Mouse (Mus musculus) WW6 (cell line): ENCODE results near the gene Bgn.

Experiments
- DNase-seq: peaks from one replicate; pipeline ENCODE4 v3.0.0-alpha.2; 2013; ENCODE audit warnings: low read depth, low spot score

Gene Bgn

GRCm38 (mm10) chrX:73483484-73483810 is at the start of gene Bgn:
Bgn (plus strand) TSS chrX:73483602.
- no peak for DNase-seq

GRCm38 (mm10) chrX:73435252-73435651 is 48.1 kb upstream of the Bgn start, which contains the start of gene Trex2:
Trex2 (minus strand) TSS chrX:73435344.
- DNase-seq = no peak

GRCm38 (mm10) chrX:73441428-73441827 is 42.0 kb upstream of the Bgn start:
- DNase-seq = no peak

GRCm38 (mm10) chrX:73451949-73452348 is 31.5 kb upstream of the Bgn start:
- DNase-seq = no peak

- peak; percentile 74 for DNase-seq
Observed at GRCm38 (mm10) chrX:73458877-73459392, 24.5 kb upstream of the Bgn start, which contains the start of gene Haus7. Haus7 (minus strand) TSS chrX:73459044.

GRCm38 (mm10) chrX:73460792-73461191 is 22.6 kb upstream of the Bgn start:
- no peak for DNase-seq

DNA sequence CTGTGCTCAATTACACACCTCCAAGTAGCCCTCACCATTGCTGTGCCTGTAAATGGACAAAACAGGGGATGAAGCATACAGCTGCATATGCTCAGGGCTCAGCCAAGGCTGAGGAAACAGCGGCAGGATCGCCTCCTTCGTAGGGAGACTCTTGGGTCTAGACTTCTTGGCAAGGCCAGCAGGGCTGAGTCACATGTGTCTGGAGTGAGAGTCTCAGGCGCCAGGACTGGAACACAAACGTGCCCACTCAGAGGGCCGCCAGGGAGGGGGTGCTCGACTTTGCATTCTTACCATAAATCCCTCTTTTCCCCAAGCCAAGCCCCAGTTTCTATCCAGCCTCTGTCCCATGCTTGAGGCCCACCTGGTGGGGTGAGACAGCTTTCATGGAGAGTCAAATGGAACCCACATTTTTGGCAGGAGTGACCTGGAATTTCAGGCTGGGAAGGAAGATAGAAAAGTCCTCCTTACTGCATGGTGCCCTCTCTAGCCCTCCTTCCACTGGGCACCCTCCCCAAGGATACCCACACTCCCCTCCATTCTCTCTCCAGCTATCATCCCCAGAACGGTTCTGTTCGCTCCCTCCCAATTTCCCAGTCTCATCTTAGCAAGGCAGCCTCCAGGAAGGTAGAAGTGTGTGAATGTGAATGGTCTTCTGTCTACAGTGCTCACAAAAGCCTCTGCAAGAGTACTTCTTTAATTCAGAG is 17.8 kb upstream of the Bgn start:
- DNase-seq = no peak

- DNase-seq = no peak
Observed at GRCm38 (mm10) chrX:73467446-73468241, 15.8 kb upstream of the Bgn start.

- DNase-seq = no peak
Observed at GRCm38 (mm10) chrX:73468330-73468729, 15.1 kb upstream of the Bgn start.

DNA sequence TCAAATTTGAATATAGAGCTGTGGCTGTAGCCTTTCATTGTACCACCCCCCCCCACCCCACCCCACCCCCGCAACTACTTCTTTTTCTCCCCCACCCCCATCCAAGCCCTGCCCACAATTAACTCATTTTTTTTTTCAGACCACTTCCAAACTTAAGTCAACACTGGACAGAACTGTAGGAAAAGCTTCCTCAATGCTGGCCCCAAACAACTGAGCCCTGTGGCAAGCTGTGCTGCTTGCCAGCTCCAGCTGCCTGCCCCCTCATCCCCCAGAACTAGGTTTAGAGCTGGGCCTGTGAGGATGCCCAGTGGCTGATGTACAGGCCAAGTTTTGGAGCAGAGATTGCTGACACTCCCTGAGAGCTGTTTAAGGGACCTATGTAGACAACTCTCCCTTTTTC is 14.7 kb upstream of the Bgn start:
- DNase-seq = no peak

GRCm38 (mm10) chrX:73471764-73472163 is 11.6 kb upstream of the Bgn start:
- no peak for DNase-seq

DNA sequence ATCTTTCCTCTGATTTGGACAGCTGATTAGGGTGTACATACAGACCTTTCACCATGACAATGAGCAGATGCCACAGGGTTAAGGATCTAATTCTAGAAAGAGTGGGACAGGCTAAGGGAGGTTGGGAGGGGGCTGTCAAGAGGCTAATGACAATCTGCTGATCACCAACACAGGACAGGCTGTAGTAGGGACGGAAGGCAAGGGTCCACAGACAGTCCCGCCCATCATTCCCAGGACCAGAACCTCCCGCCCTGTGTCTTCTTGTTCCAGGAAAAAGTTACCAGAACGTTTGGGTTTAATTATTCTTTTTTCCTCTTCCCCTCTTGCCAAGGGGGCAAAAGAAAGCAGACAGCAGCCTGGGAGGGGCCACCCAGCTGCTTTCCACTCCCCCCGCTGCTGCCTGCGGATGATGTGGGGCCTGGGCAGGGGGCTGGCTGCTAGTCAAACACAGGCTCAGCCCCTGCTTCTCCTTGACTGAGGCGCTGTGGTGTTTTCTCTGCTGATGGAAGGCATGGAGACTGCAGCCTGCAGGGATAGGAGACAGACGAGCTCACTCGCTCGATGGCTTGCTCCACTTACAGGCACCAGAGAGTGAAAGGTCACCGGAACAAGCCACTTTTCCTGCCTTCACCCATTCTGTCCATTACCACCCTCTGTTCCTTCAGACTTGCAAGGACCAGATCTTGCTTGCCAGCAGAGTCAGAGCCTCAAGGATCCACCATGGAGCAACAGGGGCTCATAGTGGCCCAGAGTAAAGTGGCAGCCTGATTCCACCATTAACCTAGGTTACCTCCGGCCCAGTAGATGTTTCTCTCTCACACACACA is 8.8 kb upstream of the Bgn start:
- no peak for DNase-seq

- DNase-seq = no peak
Observed at GRCm38 (mm10) chrX:73475658-73476256, 7.6 kb upstream of the Bgn start.

DNA sequence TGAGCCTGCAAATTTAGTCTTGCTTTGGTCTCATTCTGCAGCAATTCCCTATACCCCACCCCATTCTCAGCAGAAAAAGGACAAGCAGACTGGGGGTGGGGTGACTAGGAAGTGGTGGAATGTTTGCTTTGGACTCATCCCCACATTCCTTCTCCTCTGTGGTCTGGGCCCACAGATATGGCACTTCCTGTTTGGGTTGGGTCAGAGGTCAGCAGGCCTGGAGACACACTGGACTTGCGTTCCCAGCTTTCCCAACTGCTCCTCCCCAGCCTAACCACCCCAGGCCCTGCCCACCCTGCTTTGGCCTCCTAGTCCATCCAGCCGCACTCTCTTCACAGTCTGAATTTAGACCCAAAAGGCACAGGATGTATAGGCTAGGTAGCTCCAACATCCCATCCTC is 6.8 kb upstream of the Bgn start:
- no peak for DNase-seq

DNA sequence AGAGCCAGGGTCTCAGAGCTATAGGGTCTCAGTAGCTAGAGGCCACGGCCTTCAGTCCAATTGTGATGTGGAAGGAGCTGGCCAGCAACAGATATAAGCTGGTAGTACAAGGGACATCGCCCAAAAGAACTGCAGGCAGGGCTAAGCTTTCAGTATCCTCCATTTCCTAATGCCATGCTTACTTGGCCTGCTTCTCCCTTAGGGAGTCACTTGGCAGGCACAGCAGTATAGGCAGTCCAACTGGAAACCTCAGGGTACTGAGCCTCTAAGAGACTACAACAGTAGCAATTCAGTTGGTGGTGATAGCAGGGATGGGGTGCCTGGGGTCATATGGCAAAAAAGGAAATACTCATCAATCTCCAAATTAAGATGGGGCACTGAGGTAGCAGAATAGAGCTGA is 5.9 kb upstream of the Bgn start:
- no peak for DNase-seq

DNA sequence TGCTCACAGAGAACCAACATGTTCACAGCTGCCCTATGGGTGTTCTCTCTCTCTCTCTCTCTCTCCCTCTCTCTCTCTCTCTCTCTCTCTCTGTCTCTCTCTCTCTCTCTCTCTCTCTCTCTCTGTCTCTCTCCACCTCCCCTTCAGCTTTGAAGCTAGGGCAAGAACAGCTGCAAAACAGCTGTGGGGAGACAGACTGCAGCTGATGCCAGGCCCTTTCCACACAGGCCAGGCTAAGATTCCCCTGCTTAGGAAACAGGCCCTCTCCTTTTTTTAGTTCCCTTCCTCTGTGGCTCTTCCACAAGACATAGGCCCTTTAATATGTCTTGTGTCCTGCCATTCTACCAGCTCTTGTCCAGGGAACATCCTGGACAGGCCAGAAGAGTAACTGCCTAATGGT is 3.7 kb upstream of the Bgn start:
- DNase-seq = no peak

GRCm38 (mm10) chrX:73480334-73480733 is 3.1 kb upstream of the Bgn start:
- no peak for DNase-seq

GRCm38 (mm10) chrX:73482643-73483483 is 539 bp upstream of the Bgn start:
- DNase-seq = no peak

GRCm38 (mm10) chrX:73484076-73484475 is 674 bp downstream of the Bgn start:
- no peak for DNase-seq

DNA sequence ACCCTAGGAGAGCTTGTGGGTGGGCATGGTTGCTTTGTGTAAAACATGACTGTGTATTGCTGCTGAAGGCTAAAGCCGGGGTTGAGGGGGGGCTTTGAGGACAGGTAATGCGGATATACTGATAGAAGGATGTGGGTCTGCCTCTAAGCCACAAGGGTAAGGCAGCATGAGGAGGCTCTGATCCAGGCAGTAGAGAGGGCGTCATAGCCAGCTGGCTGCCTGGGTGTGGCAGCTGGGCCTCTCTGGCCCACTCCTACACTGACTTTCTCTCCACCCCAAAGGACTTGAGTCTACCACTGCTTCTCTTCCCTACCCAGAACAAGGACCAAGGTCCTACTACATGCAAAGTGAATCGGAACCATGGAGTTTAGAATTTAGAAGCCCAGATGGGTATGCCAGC is 1.5 kb downstream of the Bgn start:
- no peak for DNase-seq

DNA sequence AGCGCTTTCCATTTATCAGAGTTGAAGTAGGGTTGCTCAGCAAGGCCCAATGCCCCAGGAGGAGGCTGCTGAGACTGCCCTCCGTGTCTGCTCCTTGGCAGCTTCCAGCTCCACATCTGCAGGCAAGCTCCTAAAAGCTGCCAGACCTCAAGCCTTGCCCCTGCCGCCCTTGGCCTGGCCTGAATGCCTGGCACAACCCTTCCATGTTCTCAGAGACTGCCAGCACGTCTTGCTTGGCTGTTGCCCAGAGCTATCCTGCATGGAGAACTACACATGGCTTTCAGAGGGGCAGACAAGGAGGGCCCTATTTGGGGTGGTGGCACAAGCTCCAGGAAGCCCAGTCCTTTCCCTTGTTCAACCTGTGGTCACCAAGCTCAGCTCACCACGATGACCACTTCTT is 3.5 kb downstream of the Bgn start:
- no peak for DNase-seq
